In genomic region chr14:110618496-110618920, GRCm38 (mm10) we compare ENCODE assay signal across 15 mouse cellular contexts.
DNase-seq lines count a peak whose midpoint lies in the region; ATAC-seq and TF ChIP-seq lines count a peak whose summit lies in the region.
"Had no signal": no experiment of that assay in that cellular context is flagged by ENCODE, and none has a peak within 500 bp of the region (broad histone marks: within the 10 kb centered on the region; RNA-seq: fewer than 3 reads in every experiment).

No protein-coding gene starts in this region.

- ATAC-seq in heart, embryonic 14.5 days (ENCODE audit: insufficient number of reproducible peaks, insufficient read depth, low FRiP score, low read depth), result peak; percentile 76
- peak; percentile 23; the same call in 1 of the 2 replicates for ATAC-seq in lung, postnatal 0 days
- ATAC-seq: CD4-positive, CD25-positive, alpha-beta regulatory T cell, adult 4 months had no signal

- TF ChIP-seq EP300 in heart, adult 2 months (IDR thresholded peaks at IDR 0.05; ENCODE audit: insufficient read depth, low read depth, low read length), result no peak
- TF ChIP-seq EP300 in lung, postnatal 0 days (IDR thresholded peaks at IDR 0.05), result no peak

- H3K9ac ChIP-seq in heart, adult 2 months (ENCODE audit: low read depth, low read length), result no peak overlapping the region
- H3K9ac ChIP-seq in heart, embryonic 14.5 days (ENCODE audit: low read length), result no peak overlapping the region
- no peak overlapping the region for H3K9ac ChIP-seq in lung, postnatal 0 days (replicated peaks; ENCODE audit: low read depth)
- H3K9ac ChIP-seq: forebrain, embryonic 12.5 days; liver, embryonic 15.5 days had no signal

- H3K9me3 ChIP-seq in heart, embryonic 14.5 days (ENCODE audit: control insufficient read depth, low read length), result no peaks in the 10 kb centered on the region
- H3K9me3 ChIP-seq in lung, postnatal 0 days (ENCODE audit: low read length), result no peaks in the 10 kb centered on the region
- H3K9me3 ChIP-seq: forebrain, embryonic 12.5 days; liver, embryonic 15.5 days had no signal

- no peaks in the 10 kb centered on the region for H3K27me3 ChIP-seq in heart, adult 2 months (ENCODE audit: control insufficient read depth, insufficient read depth, low read length)
- H3K27me3 ChIP-seq in heart, embryonic 14.5 days (ENCODE audit: control insufficient read depth, insufficient read depth, low read length), result no peaks in the 10 kb centered on the region
- H3K27me3 ChIP-seq in lung, postnatal 0 days (replicated peaks; ENCODE audit: insufficient read depth, low read length), result no peaks in the 10 kb centered on the region
- H3K27me3 ChIP-seq: forebrain, embryonic 12.5 days; liver, embryonic 15.5 days had no signal

- H3K4me2 ChIP-seq in heart, embryonic 14.5 days (ENCODE audit: low read length), result peak overlapping the region; percentile 51
- 0 out of 2 replicates have a peak overlapping the region, but pooled peaks have one; percentile 2 for H3K4me2 ChIP-seq in lung, postnatal 0 days (replicated peaks; ENCODE audit: low read depth, low read length)
- H3K4me2 ChIP-seq: forebrain, embryonic 12.5 days; liver, embryonic 15.5 days had no signal

- peak overlapping the region; percentile 33 for H3K27ac ChIP-seq in heart, adult 2 months
- peak overlapping the region; percentile 52 to 75; a peak in 3 of 4 replicates for H3K27ac ChIP-seq in heart, embryonic 14.5 days (replicated peaks in 1 of 2; ENCODE audit: control insufficient read depth in 1 of 2, insufficient read depth in 1 of 2, low read depth in 2 of 2, low read length in 2 of 2)
- H3K27ac ChIP-seq in lung, postnatal 0 days (ENCODE audit: low read length), result no peak overlapping the region
- H3K27ac ChIP-seq: forebrain, embryonic 12.5 days; left cerebral cortex, adult 2 months; liver, embryonic 15.5 days had no signal

- TF ChIP-seq CTCF in heart, adult 2 months (IDR thresholded peaks at IDR 0.05), result no peak
- TF ChIP-seq CTCF in lung, postnatal 0 days (IDR thresholded peaks at IDR 0.05), result no peak

- no peaks in the 10 kb centered on the region for H3K79me2 ChIP-seq in heart, adult 2 months (replicated peaks; ENCODE audit: control insufficient read depth, insufficient read depth, low read length)

- no peak overlapping the region for H3K4me3 ChIP-seq in heart, adult 2 months
- H3K4me3 ChIP-seq in heart, embryonic 14.5 days (ENCODE audit: control insufficient read depth in 1 of 2, insufficient read depth in 1 of 2, low read depth in 1 of 2, low read length in 2 of 2), result no peak overlapping the region
- H3K4me3 ChIP-seq in lung, postnatal 0 days (ENCODE audit: low read depth, low read length), result 0 out of 2 replicates have a peak overlapping the region, but pooled peaks have one; percentile 0
- H3K4me3 ChIP-seq: forebrain, embryonic 12.5 days; left cerebral cortex, adult 2 months; liver, embryonic 15.5 days had no signal

- TF ChIP-seq POLR2A in heart, adult 2 months (IDR thresholded peaks at IDR 0.05; ENCODE audit: insufficient read depth, low read depth, low read length), result no peak

- peaks cover 1% of the 10 kb centered on the region; the same call in 1 of the 2 replicates for H3K4me1 ChIP-seq in heart, adult 2 months (ENCODE audit: control insufficient read depth, insufficient read depth, low read length)
- H3K4me1 ChIP-seq in heart, embryonic 14.5 days (ENCODE audit: control insufficient read depth in 2 of 2, insufficient read depth in 2 of 2, low read length in 2 of 2), result no peaks in the 10 kb centered on the region
- no peaks in the 10 kb centered on the region for H3K4me1 ChIP-seq in lung, postnatal 0 days (ENCODE audit: insufficient read depth, low read depth, low read length)
- H3K4me1 ChIP-seq: forebrain, embryonic 12.5 days; liver, embryonic 15.5 days had no signal

- no peaks in the 10 kb centered on the region for H3K36me3 ChIP-seq in heart, adult 2 months (ENCODE audit: control insufficient read depth, insufficient read depth, low read length)
- H3K36me3 ChIP-seq in heart, embryonic 14.5 days (ENCODE audit: control insufficient read depth, insufficient read depth, low read length), result no peaks in the 10 kb centered on the region
- no peaks in the 10 kb centered on the region for H3K36me3 ChIP-seq in lung, postnatal 0 days (ENCODE audit: insufficient read depth, low read length)
- H3K36me3 ChIP-seq: forebrain, embryonic 12.5 days; liver, embryonic 15.5 days had no signal

- peak in 1 of 2 experiments; percentile 15 for DNase-seq in heart, adult 2 months
- DNase-seq in heart, adult 11 months, result no peak
- peak; percentile 36 for DNase-seq in A20 (ENCODE audit: low read depth, low spot score)
- peak; percentile 21 for DNase-seq in lung, postnatal 0 days (ENCODE audit: low spot score)
- DNase-seq in thymus, postnatal 36 days, result no peak
- DNase-seq in left cerebral cortex, postnatal 36 days (ENCODE audit: low spot score in 2 of 2), result no peak
- no peak for DNase-seq in adipocyte (ENCODE audit: low spot score)
- DNase-seq: adrenal gland, postnatal 36 days; cerebellum, adult 11-12 months; thymus, adult 2 months had no signal

- WGBS in heart, adult 2 months, result 11% methylated on average over 3 of the region's 3 CpGs
- WGBS in heart, embryonic 14.5 days, result 17% methylated on average over 3 of the region's 3 CpGs
- 40% methylated on average over 3 of the region's 3 CpGs for WGBS in lung, postnatal 0 days

- intact Hi-C loops in heart, adult 2 months (cut with DNase I), result no loop called here
- intact Hi-C loops in left cerebral cortex, postnatal 36 days (cut with DNase I), result no loop called here

Comparison
In these comparisons a context has a peak if more than half of its experiments do, and no peak if none do; other contexts are left out.
1. DNase-seq: peak in A20 (single experiment) and lung, postnatal 0 days (single experiment); none in heart, adult 11 months (single experiment), thymus, postnatal 36 days (0 of 2), left cerebral cortex, postnatal 36 days (0 of 2) and adipocyte (single experiment).